Mouse (Mus musculus) heart, embryonic 14.5 days (tissue): ENCODE measurements around the gene Gm17428. TPM values are rescaled to one million over a fixed set of nuclear protein-coding genes. Genes with fewer than 3 reads are reported as not detected.
"Not testable (repeated sequence)": the region's sequence is repeated elsewhere in the genome, so short reads cannot be mapped to it uniquely, and the experiment has no call there.

Experiments used
- ATAC-seq: fragments of 200-750 bp; cut with Nextera tagmentation; 2 replicates; pipeline ENCODE4 v1.8.0; 2017; ENCODE audit warnings: low read depth, moderate TSS enrichment; ENCODE audit not compliant: insufficient number of reproducible peaks, insufficient read depth, low FRiP score
- H3K27ac ChIP-seq, 2 experiments: fragments of 200-500 bp in 1 of 2; fragments of 300-500 bp in 1 of 2; sonication (generic) in 1 of 2; replicated peaks in 1 of 2; 2 replicates each; pipeline ENCODE4 v1.5.1; 2012 to 2014; ENCODE audit warnings: low read depth in 2 of 2, low read length in 2 of 2, control low read depth in 1 of 2, mild to moderate bottlenecking in 1 of 2, mixed read lengths in 1 of 2; ENCODE audit not compliant: control insufficient read depth in 1 of 2, insufficient read depth in 1 of 2
- H3K27me3 ChIP-seq: fragments of 300-500 bp; sonication (generic); 2 replicates; pipeline ENCODE4 v1.6.1; 2014; ENCODE audit warnings: mild to moderate bottlenecking, low read length, control low read depth; ENCODE audit not compliant: control insufficient read depth, insufficient read depth
- H3K36me3 ChIP-seq: fragments of 300-500 bp; sonication (generic); 2 replicates; pipeline ENCODE4 v1.6.1; 2014; ENCODE audit warnings: mild to moderate bottlenecking, control low read depth, low read length, mixed read lengths; ENCODE audit not compliant: control insufficient read depth, insufficient read depth
- H3K4me1 ChIP-seq, 2 experiments: fragments of 200-500 bp in 1 of 2; fragments of 300-500 bp in 1 of 2; sonication (generic) in 1 of 2; 2 replicates each; pipeline ENCODE4 v1.6.1; 2012 to 2014; ENCODE audit warnings: low read length in 2 of 2, control low read depth in 1 of 2, mixed read lengths in 1 of 2; ENCODE audit not compliant: control insufficient read depth in 2 of 2, insufficient read depth in 2 of 2
- H3K4me2 ChIP-seq: fragments of 300-500 bp; sonication (generic); 2 replicates; pipeline ENCODE4 v1.6.1; 2014; ENCODE audit warnings: mild to moderate bottlenecking, low read length
- H3K4me3 ChIP-seq, 2 experiments: fragments of 200-500 bp in 1 of 2; fragments of 300-500 bp in 1 of 2; sonication (generic) in 1 of 2; 2 replicates each; pipeline ENCODE4 v1.5.1; 2012 to 2014; ENCODE audit warnings: low read length in 2 of 2, mild to moderate bottlenecking in 2 of 2, control low read depth in 1 of 2, low read depth in 1 of 2, moderate library complexity in 1 of 2; ENCODE audit not compliant: control insufficient read depth in 1 of 2, insufficient read depth in 1 of 2
- H3K9ac ChIP-seq: fragments of 300-500 bp; sonication (generic); 2 replicates; pipeline ENCODE4 v1.6.1; 2014; ENCODE audit warnings: mild to moderate bottlenecking, low read length
- H3K9me3 ChIP-seq: fragments of 300-500 bp; sonication (generic); 2 replicates; pipeline ENCODE4 v1.6.1; 2016; ENCODE audit warnings: low read length, control low read depth; ENCODE audit not compliant: control insufficient read depth
- WGBS: fragments of 180-500 bp; shearing (Covaris S2); extraction: QIAGEN DNeasy Blood & Tissue Kit; methylation state at CpG from one replicate; pipeline ENCODE4 v1.1.7; 2014; 5-methylcytosine and 5-hydroxymethylcytosine counted together
- polyA plus RNA-seq: library from polyadenylated mRNA; unstranded; fragments of >200 nt; fragmentation: Nextera tagmentation; extraction: Ambion mirVana; gene quantifications from 2 replicates; pipeline ENCODE4 v1.2.1, GENCODE M21; 2014

Gene Gm17428
- polyA plus RNA-seq, 1 experiment from 2014 or later: not detected

- 82% methylated on average over 8 of the region's 8 CpGs for WGBS
- H3K27ac ChIP-seq: no peak overlapping the region
- H3K9ac ChIP-seq: no peak overlapping the region
- H3K4me3 ChIP-seq: no peak overlapping the region
- no peak for ATAC-seq
- H3K36me3 ChIP-seq: peaks cover 98% of the 10 kb centered on the region
- no peaks in the 10 kb centered on the region for H3K9me3 ChIP-seq
- H3K4me2 ChIP-seq: no peak overlapping the region
- peaks cover 5 to 10% of the 10 kb centered on the region in 2 experiments; a peak in 2 of 4 replicates for H3K4me1 ChIP-seq
- H3K27me3 ChIP-seq: no peaks in the 10 kb centered on the region
Observed at GRCm38 (mm10) chr14:54953664-54954206, 23.0 kb upstream of the Gm17428 start.

GRCm38 (mm10) chr14:54954474-54954873 lies 22.3 kb upstream of the Gm17428 start:
- Histone ChIP-seq H3K27ac (0 out of 4 replicates have a peak overlapping the region, but pooled peaks of 1 of the 2 experiments have one; percentile 28), H3K36me3 (peaks cover 98% of the 10 kb centered on the region)

GRCm38 (mm10) chr14:54955481-54955880 lies 21.3 kb upstream of the Gm17428 start:
- Histone ChIP-seq H3K4me2 (no peak overlapping the region; the same call in 1 of the 2 replicates), H3K9ac (no peak overlapping the region)

More at GRCm38 (mm10) chr14:54954474-54954873, 22.3 kb upstream of the Gm17428 start:
- Histone ChIP-seq H3K4me3 (no peak overlapping the region), H3K27me3 (no peaks in the 10 kb centered on the region), H3K4me2 (no peak overlapping the region), H3K9ac (no peak overlapping the region), H3K9me3 (no peaks in the 10 kb centered on the region), H3K4me1 (peaks cover 4 to 10% of the 10 kb centered on the region in 2 experiments; a peak in 2 of 4 replicates)
- ATAC-seq: no peak
- 66% methylated on average over 3 of the region's 3 CpGs for WGBS

GRCm38 (mm10) chr14:54956533-54956932 lies 20.2 kb upstream of the Gm17428 start:
- Histone ChIP-seq H3K9me3 (no peaks in the 10 kb centered on the region), H3K4me1 (peaks cover 9 to 21% of the 10 kb centered on the region in 2 experiments; a peak in 3 of 4 replicates), H3K27me3 (no peaks in the 10 kb centered on the region), H3K4me2 (peak overlapping the region; percentile 66; the same call in 1 of the 2 replicates), H3K36me3 (peaks cover 98% of the 10 kb centered on the region), H3K9ac (peak overlapping the region; percentile 48; the same call in 1 of the 2 replicates), H3K4me3 (peak overlapping the region; percentile 6 to 11; a peak in 2 of 4 replicates), H3K27ac (peak overlapping the region in 1 of 2 experiments; percentile 19; a peak in 1 of 4 replicates)
- ATAC-seq: no peak; the same call in 1 of the 2 replicates
- WGBS: 64% methylated on average over 9 of the region's 9 CpGs

More at GRCm38 (mm10) chr14:54955481-54955880, 21.3 kb upstream of the Gm17428 start:
- no peaks in the 10 kb centered on the region for H3K9me3 ChIP-seq
- no peaks in the 10 kb centered on the region for H3K27me3 ChIP-seq
- peaks cover 5 to 13% of the 10 kb centered on the region in 2 experiments; a peak in 3 of 4 replicates for H3K4me1 ChIP-seq
- H3K4me3 ChIP-seq: no peak overlapping the region
- no peak overlapping the region for H3K27ac ChIP-seq
- 62% methylated on average over 3 of the region's 3 CpGs for WGBS
- no peak for ATAC-seq
- H3K36me3 ChIP-seq: peaks cover 98% of the 10 kb centered on the region

- no peaks in the 10 kb centered on the region for H3K27me3 ChIP-seq
- peak overlapping the region; percentile 66 for H3K4me2 ChIP-seq
- peak overlapping the region; percentile 63; the same call in 1 of the 2 replicates for H3K9ac ChIP-seq
- 60% methylated on average over 4 of the region's 4 CpGs for WGBS
- H3K27ac ChIP-seq: peak overlapping the region; percentile 7 to 39; a peak in 2 of 4 replicates
- no peaks in the 10 kb centered on the region for H3K9me3 ChIP-seq
- H3K36me3 ChIP-seq: peaks cover 97% of the 10 kb centered on the region
- H3K4me1 ChIP-seq: peaks cover 15 to 22% of the 10 kb centered on the region in 2 experiments; a peak in 3 of 4 replicates
- peak overlapping the region in 1 of 2 experiments; percentile 12; a peak in 1 of 4 replicates for H3K4me3 ChIP-seq
- no peak for ATAC-seq
Observed at GRCm38 (mm10) chr14:54958503-54958902, 18.2 kb upstream of the Gm17428 start.

GRCm38 (mm10) chr14:54959197-54959596 lies 17.5 kb upstream of the Gm17428 start:
- Histone ChIP-seq H3K9me3 (no peaks in the 10 kb centered on the region), H3K27me3 (no peaks in the 10 kb centered on the region), H3K27ac (peak overlapping the region; percentile 3 to 52; a peak in 2 of 4 replicates), H3K36me3 (peaks cover 97% of the 10 kb centered on the region), H3K4me2 (peak overlapping the region; percentile 66; the same call in 1 of the 2 replicates), H3K9ac (peak overlapping the region; percentile 63), H3K4me1 (peaks cover 17 to 22% of the 10 kb centered on the region in 2 experiments; a peak in 3 of 4 replicates), H3K4me3 (peak overlapping the region; percentile 11 to 16; a peak in 1 of 4 replicates)
- no peak for ATAC-seq
- WGBS: 74% methylated on average over 3 of the region's 3 CpGs

GRCm38 (mm10) chr14:54959853-54960613 lies 16.7 kb upstream of the Gm17428 start:
- H3K9me3 ChIP-seq, H3K27me3 ChIP-seq, ATAC-seq: not testable (repeated sequence)
- 67% methylated on average over 12 of the region's 12 CpGs for WGBS
- H3K4me3 ChIP-seq: peak overlapping the region; percentile 18 to 42
- H3K9ac ChIP-seq: peak overlapping the region; percentile 83; the same call in 1 of the 2 replicates
- H3K36me3 ChIP-seq: peaks cover 97% of the 10 kb centered on the region
- H3K27ac ChIP-seq: peak overlapping the region; percentile 14 to 87; a peak in 2 of 4 replicates
- peak overlapping the region; percentile 66 for H3K4me2 ChIP-seq
- peaks cover 18 to 22% of the 10 kb centered on the region in 2 experiments; a peak in 3 of 4 replicates for H3K4me1 ChIP-seq
